Mouse (Mus musculus) C2C12 (cell line): Measurements from ENCODE around the gene Ugt3a1.

Experiments
- CEBPB ChIP-seq: IDR thresholded peaks from one replicate; pipeline ENCODE4 v1.6.1; 2011; ENCODE audit warnings: low read depth, mild to moderate bottlenecking, control low read depth, moderate library complexity
- CTCF ChIP-seq: IDR thresholded peaks from one replicate; pipeline ENCODE4 v1.5.1; 2011; ENCODE audit not compliant: control insufficient read depth, insufficient read depth, insufficient read length
- MAX ChIP-seq: IDR thresholded peaks from one replicate; pipeline ENCODE4 v1.6.1; 2011; ENCODE audit warnings: mild to moderate bottlenecking, control low read depth
- MYOD1 ChIP-seq: IDR thresholded peaks from one replicate; pipeline ENCODE4 v1.6.1; 2011; ENCODE audit warnings: low read depth; ENCODE audit not compliant: control insufficient read depth, insufficient read length
- USF1 ChIP-seq: IDR thresholded peaks from one replicate; pipeline ENCODE4 v1.6.1; 2011; ENCODE audit warnings: low read depth, mild to moderate bottlenecking, control low read depth, moderate library complexity

DNA sequence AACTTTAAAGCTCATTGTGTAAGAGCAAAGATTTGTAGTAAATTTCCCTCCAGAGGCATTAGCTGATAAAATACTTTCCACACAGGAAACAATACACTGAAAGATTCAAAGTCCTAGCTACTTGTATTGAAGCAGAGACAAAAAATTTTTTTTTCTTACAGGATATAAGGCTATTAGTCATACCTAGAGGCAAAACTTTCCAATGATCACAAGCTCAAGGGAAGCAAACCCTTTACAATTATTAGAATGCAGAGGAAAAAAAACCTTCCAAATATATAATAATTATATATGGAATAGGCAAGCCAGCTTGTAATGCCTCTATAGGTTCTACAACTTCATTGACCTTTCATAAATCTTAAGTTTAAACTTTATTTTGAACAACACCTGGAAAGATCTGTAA, 30.3 kb upstream of the Ugt3a1 start:
- TF ChIP-seq CTCF (no peak), MYOD1 (no peak), MAX (no peak), USF1 (no peak), CEBPB (no peak)
